Mouse (Mus musculus) kidney, adult 2 months (tissue): Measurements from ENCODE around the gene Gpc6.

Experiments
- CTCF ChIP-seq: fragments of 200-500 bp; conservative IDR thresholded peaks from 2 replicates; pipeline ENCODE4 v1.5.1; 2011; ENCODE audit warnings: low read depth, mild to moderate bottlenecking, control low read depth, low read length, moderate library complexity, mixed read lengths; ENCODE audit not compliant: insufficient read depth, insufficient read length
- POLR2A ChIP-seq: fragments of 200-500 bp; IDR thresholded peaks from one replicate; pipeline ENCODE4 v1.6.1; 2011; ENCODE audit warnings: low read depth, low read length, control low read depth

DNA sequence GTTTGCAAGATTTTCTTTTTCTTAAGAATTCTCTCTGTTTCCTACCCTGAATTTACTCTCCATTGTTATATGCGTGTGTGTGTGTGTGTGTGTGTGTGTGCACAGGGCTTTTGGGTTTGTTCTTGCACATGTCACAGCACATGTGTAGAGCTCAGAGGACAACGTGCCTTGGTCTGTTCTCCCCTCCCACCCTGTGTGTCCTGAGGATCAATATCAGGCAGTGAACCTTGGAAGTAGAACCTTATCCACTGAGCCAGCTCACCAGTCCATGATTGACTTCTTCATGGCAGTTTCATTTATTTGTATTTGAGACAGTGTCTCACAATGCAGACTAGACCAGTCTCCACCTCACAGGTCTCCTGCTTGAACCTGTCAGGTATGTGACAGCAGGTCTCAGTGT lies 399.1 kb downstream of the Gpc6 start:
- TF ChIP-seq CTCF (no peak), POLR2A (no peak)
